ENCODE assay signal across 32 mouse cellular contexts in the genomic region with DNA sequence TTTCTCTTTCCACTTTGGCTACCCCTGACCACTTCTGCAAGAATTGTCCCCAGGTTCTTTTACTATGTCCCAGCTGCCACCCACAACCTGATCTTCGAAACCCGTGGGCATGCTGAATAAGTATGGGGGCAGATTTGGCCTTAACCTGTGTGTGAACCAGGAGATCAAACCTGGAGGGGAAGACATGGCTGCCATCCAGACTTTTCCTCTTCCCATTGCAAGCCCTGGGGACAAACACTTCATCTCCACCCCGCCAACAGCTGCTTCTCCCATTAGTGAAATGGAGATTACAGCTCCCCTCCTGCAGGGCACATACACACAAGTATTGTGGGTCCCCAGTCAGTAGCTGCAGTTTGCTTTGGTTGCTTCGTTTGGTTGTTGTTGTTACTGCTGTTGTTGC. TPM values are rescaled to one million over a fixed set of nuclear protein-coding genes. Genes with fewer than 3 reads are reported as not detected.
"Had no signal": no experiment of that assay in that cellular context is flagged by ENCODE, and none has a peak within 500 bp of the region (broad histone marks: within the 10 kb centered on the region; RNA-seq: fewer than 3 reads in every experiment).

No protein-coding gene starts in this region.

- H3K27me3 ChIP-seq: limb, embryonic 15.5 days; liver, embryonic 12.5 days; lung, embryonic 15.5 days had no signal

- H3K27ac ChIP-seq: left cerebral cortex, adult 2 months; limb, embryonic 10.5 days; limb, embryonic 12.5 days; limb, embryonic 13.5 days; limb, embryonic 15.5 days; liver, embryonic 12.5 days; liver, embryonic 13.5 days; liver, embryonic 14.5 days; liver, embryonic 15.5 days; lung, embryonic 15.5 days; macrophage; midbrain, embryonic 10.5 days; midbrain, embryonic 12.5 days; midbrain, embryonic 13.5 days; midbrain, embryonic 15.5 days; neural tube, embryonic 12.5 days had no signal

- ATAC-seq: liver, embryonic 12.5 days; liver, postnatal 0 days; midbrain, embryonic 13.5 days; midbrain, embryonic 15.5 days; midbrain, embryonic 16.5 days had no signal

- DNase-seq: left cerebral cortex, postnatal 4 days; liver; liver, embryonic 13.5 days; liver, postnatal 0 days; lung, adult 2 months; lung, postnatal 14 days; lung, postnatal 4 days; midbrain, embryonic 14.5 days had no signal

- H3K9ac ChIP-seq: limb, embryonic 12.5 days; limb, embryonic 13.5 days; limb, embryonic 15.5 days; liver, embryonic 12.5 days; liver, embryonic 13.5 days; liver, embryonic 14.5 days; liver, embryonic 15.5 days; liver, postnatal 0 days; lung, embryonic 15.5 days; midbrain, embryonic 12.5 days; midbrain, embryonic 13.5 days; midbrain, embryonic 15.5 days; neural tube, embryonic 12.5 days; neural tube, embryonic 13.5 days had no signal

- H3K4me2 ChIP-seq: limb, embryonic 12.5 days; limb, embryonic 13.5 days; limb, embryonic 15.5 days; liver, embryonic 11.5 days; liver, embryonic 12.5 days; liver, embryonic 13.5 days; liver, embryonic 15.5 days; lung, embryonic 15.5 days; midbrain, embryonic 11.5 days; midbrain, embryonic 12.5 days; midbrain, embryonic 13.5 days; midbrain, embryonic 15.5 days; neural tube, embryonic 12.5 days; neural tube, embryonic 13.5 days had no signal

- H3K9me3 ChIP-seq: limb, embryonic 10.5 days; limb, embryonic 12.5 days; limb, embryonic 15.5 days; liver, embryonic 12.5 days; liver, embryonic 13.5 days; liver, embryonic 15.5 days; lung, embryonic 15.5 days; midbrain, embryonic 10.5 days; midbrain, embryonic 12.5 days; midbrain, embryonic 15.5 days; neural tube, embryonic 12.5 days; neural tube, embryonic 13.5 days had no signal

- H3K4me3 ChIP-seq: left cerebral cortex, adult 2 months; limb, embryonic 10.5 days; limb, embryonic 12.5 days; limb, embryonic 13.5 days; limb, embryonic 15.5 days; liver, embryonic 12.5 days; liver, embryonic 13.5 days; liver, embryonic 15.5 days; lung, embryonic 15.5 days; megakaryocyte, embryonic 14.5 days; midbrain, embryonic 10.5 days; midbrain, embryonic 12.5 days; midbrain, embryonic 13.5 days; midbrain, embryonic 15.5 days; myocyte; neural tube, embryonic 12.5 days; neural tube, embryonic 13.5 days had no signal

- H3K36me3 ChIP-seq: limb, embryonic 10.5 days; limb, embryonic 12.5 days; limb, embryonic 13.5 days; limb, embryonic 15.5 days; liver, embryonic 12.5 days; liver, embryonic 13.5 days; liver, embryonic 15.5 days; lung, embryonic 15.5 days; midbrain, embryonic 10.5 days; midbrain, embryonic 12.5 days; midbrain, embryonic 13.5 days; midbrain, embryonic 15.5 days; neural tube, embryonic 12.5 days; neural tube, embryonic 13.5 days had no signal

RNA-seq across cellular contexts. Expression of a gene that starts 31.0 kb away (rescaled TPM):
- polyA plus RNA-seq: limb, embryonic 10.5 days; limb, embryonic 11.5 days; limb, embryonic 12.5 days; limb, embryonic 13.5 days; liver, embryonic 11.5 days; liver, embryonic 12.5 days; liver, embryonic 13.5 days; lung, embryonic 15.5 days; lung, embryonic 16.5 days; macrophage; midbrain, embryonic 10.5 days; midbrain, embryonic 11.5 days; midbrain, embryonic 12.5 days; midbrain, embryonic 15.5 days; midbrain, embryonic 16.5 days; myocyte; neural tube, embryonic 11.5 days; neural tube, embryonic 12.5 days; neural tube, embryonic 13.5 days had no signal

RNA-seq across cellular contexts. Expression of a gene that starts 34.7 kb away (rescaled TPM):
- polyA plus RNA-seq: macrophage had no signal
